Mouse (Mus musculus) ovary, adult 2 months (tissue): Measurements from ENCODE around the gene Cmtm2a. TPM values are rescaled to one million over a fixed set of nuclear protein-coding genes. Genes with fewer than 3 reads are reported as not detected.

Experiments used
- polyA plus RNA-seq: library from polyadenylated mRNA; depleted of rRNA; stranded (reverse); fragments of >200 nt; gene quantifications from 2 replicates; pipeline ENCODE4 v1.2.3, GENCODE M21; 2012; rRNA removed

The Cmtm2a gene
- polyA plus RNA-seq = 3.2 and 4.2 TPM in 2 replicates

GRCm38 (mm10) chr8:104293081-104293480 lies at the start of gene Cmtm2a:
Gene Cmtm2a (minus strand): TSS chr8:104293181.

GRCm38 (mm10) chr8:104339229-104339982 lies 46.4 kb upstream of the Cmtm2a start, which contains the start of gene Cmtm3:
Gene Cmtm3 (plus strand): TSS chr8:104339410.

GRCm38 (mm10) chr8:104321930-104322329 lies 28.9 kb upstream of the Cmtm2a start, which contains the start of gene Cmtm2b:
Gene Cmtm2b (plus strand): TSS chr8:104322230.

GRCm38 (mm10) chr8:104321267-104321666 lies 28.3 kb upstream of the Cmtm2a start, which contains the start of gene Gm11020:
Gene Gm11020 (plus strand): TSS chr8:104321567.

GRCm38 (mm10) chr8:104309441-104310155 lies 16.6 kb upstream of the Cmtm2a start, which contains the start of the genes Gm45711 and Cmtm1:
Gene Gm45711 (minus strand): TSS chr8:104310081.
Gene Cmtm1 (minus strand): TSS chr8:104310145.

GRCm38 (mm10) chr8:104250439-104251367 lies 42.3 kb downstream of the Cmtm2a start, which contains the start of gene Cklf:
Gene Cklf (plus strand): TSS chr8:104250861.

GRCm38 (mm10) chr8:104248276-104248675 lies 44.7 kb downstream of the Cmtm2a start, which contains the start of gene Tk2:
Gene Tk2 (minus strand): TSS chr8:104248558.

Other genes starting within 250 kb of the Cmtm2a start
- gene Cdh5, start 191.6 kb downstream of the Cmtm2a start, polyA plus RNA-seq = 49.1 and 57.5 TPM in 2 replicates
- 30.2 and 33.8 TPM in 2 replicates for gene Bean1, start 122.7 kb downstream of the Cmtm2a start, polyA plus RNA-seq
- gene Tk2, start 44.6 kb downstream of the Cmtm2a start, polyA plus RNA-seq = 35.1 and 35.8 TPM in 2 replicates
- 8.8 and 14.4 TPM in 2 replicates for gene Cklf, start 42.3 kb downstream of the Cmtm2a start, polyA plus RNA-seq
- 1.3 and 2.6 TPM in 2 replicates for gene Gm45711, start 16.9 kb upstream of the Cmtm2a start, polyA plus RNA-seq
- gene Cmtm1, start 17.0 kb upstream of the Cmtm2a start, polyA plus RNA-seq = 0.07 and 0.14 TPM in 2 replicates
- gene Gm11020, start 28.4 kb upstream of the Cmtm2a start, polyA plus RNA-seq = not detected in 2 replicates
- gene Cmtm2b, start 29.0 kb upstream of the Cmtm2a start, polyA plus RNA-seq = 0.19 TPM in 1 of 2 replicates, not detected in the other
- 554 and 599 TPM in 2 replicates for gene Cmtm3, start 46.2 kb upstream of the Cmtm2a start, polyA plus RNA-seq
- gene Cmtm4, start 102.6 kb upstream of the Cmtm2a start, polyA plus RNA-seq = 18.6 and 19.0 TPM in 2 replicates
- 14.7 and 16.0 TPM in 2 replicates for gene Dync1li2, start 149.9 kb upstream of the Cmtm2a start, polyA plus RNA-seq
- gene Terb1, start 216.7 kb upstream of the Cmtm2a start, polyA plus RNA-seq = 0.13 and 0.15 TPM in 2 replicates
- gene Nae1, start 241.5 kb upstream of the Cmtm2a start, polyA plus RNA-seq = 3.4 and 5.2 TPM in 2 replicates
- gene Car7, start 241.5 kb upstream of the Cmtm2a start, polyA plus RNA-seq = 6.4 and 6.6 TPM in 2 replicates